Mouse (Mus musculus): ENCODE measurements around the gene Tbx1. TPM values are rescaled to one million over a fixed set of nuclear protein-coding genes. Genes with fewer than 3 reads are reported as not detected.
A peak's percentile ranks its signal among the peaks of the same experiment; 100 is the strongest.

The Tbx1 gene
- polyA plus RNA-seq, 1 experiment from 2014 or later, result 0.32 TPM

GRCm38 (mm10) chr16:18586906-18587546 is 3.4 kb downstream of the Tbx1 start:
- peaks cover 94% of the 10 kb centered on the region for H3K27me3 ChIP-seq (ENCODE audit: insufficient read depth, low read length)
- no peak overlapping the region for H3K9ac ChIP-seq (ENCODE audit: low read depth, low read length)
- H3K36me3 ChIP-seq (ENCODE audit: insufficient read depth, low read length), result no peaks in the 10 kb centered on the region
- WGBS, result 3% methylated on average over 44 of the region's 62 CpGs
- no peak for TF ChIP-seq CTCF (IDR thresholded peaks at IDR 0.05; ENCODE audit: low read depth)
- no peaks in the 10 kb centered on the region for H3K9me3 ChIP-seq (replicated peaks; ENCODE audit: low read length)
- peak overlapping the region; percentile 37 for H3K4me3 ChIP-seq (replicated peaks; ENCODE audit: low read depth, low read length)
- no peak for ATAC-seq (replicated peaks; ENCODE audit: low FRiP score, low read depth)
- H3K27ac ChIP-seq, result no peak overlapping the region
- DNase-seq (ENCODE audit: low spot score), result no peak
- peaks cover 23% of the 10 kb centered on the region for H3K4me1 ChIP-seq (replicated peaks; ENCODE audit: insufficient read depth, low read length)
- peak overlapping the region; percentile 67 for H3K4me2 ChIP-seq (ENCODE audit: low read length)

- DNase-seq (ENCODE audit: low spot score), result no peak
- WGBS, result 6% methylated on average over 83 of the region's 83 CpGs
- H3K4me1 ChIP-seq (replicated peaks; ENCODE audit: insufficient read depth, low read length), result peaks cover 26% of the 10 kb centered on the region
- TF ChIP-seq CTCF (IDR thresholded peaks at IDR 0.05; ENCODE audit: low read depth), result no peak
- H3K9ac ChIP-seq (ENCODE audit: low read depth, low read length), result no peak overlapping the region
- no peaks in the 10 kb centered on the region for H3K36me3 ChIP-seq (ENCODE audit: insufficient read depth, low read length)
- H3K27me3 ChIP-seq (ENCODE audit: insufficient read depth, low read length), result peaks cover 95% of the 10 kb centered on the region
- no peak overlapping the region for H3K27ac ChIP-seq
- H3K9me3 ChIP-seq (replicated peaks; ENCODE audit: low read length), result no peaks in the 10 kb centered on the region
- H3K4me3 ChIP-seq (replicated peaks; ENCODE audit: low read depth, low read length), result peak overlapping the region; percentile 37
- H3K4me2 ChIP-seq (ENCODE audit: low read length), result peak overlapping the region; percentile 67
- ATAC-seq (replicated peaks; ENCODE audit: low FRiP score, low read depth), result no peak
Observed at GRCm38 (mm10) chr16:18586076-18586905, 4.2 kb downstream of the Tbx1 start.

GRCm38 (mm10) chr16:18585676-18586075 is 4.8 kb downstream of the Tbx1 start:
- no peaks in the 10 kb centered on the region for H3K36me3 ChIP-seq (ENCODE audit: insufficient read depth, low read length)
- ATAC-seq (replicated peaks; ENCODE audit: low FRiP score, low read depth), result no peak
- H3K27ac ChIP-seq, result no peak overlapping the region
- WGBS, result 43% methylated on average over 10 of the region's 10 CpGs
- peaks cover 25% of the 10 kb centered on the region; the same call in 1 of the 2 replicates for H3K4me1 ChIP-seq (replicated peaks; ENCODE audit: insufficient read depth, low read length)
- TF ChIP-seq CTCF (IDR thresholded peaks at IDR 0.05; ENCODE audit: low read depth), result no peak
- no peak overlapping the region for H3K9ac ChIP-seq (ENCODE audit: low read depth, low read length)
- H3K4me3 ChIP-seq (replicated peaks; ENCODE audit: low read depth, low read length), result no peak overlapping the region
- DNase-seq (ENCODE audit: low spot score), result no peak
- no peak overlapping the region for H3K4me2 ChIP-seq (ENCODE audit: low read length)
- H3K9me3 ChIP-seq (replicated peaks; ENCODE audit: low read length), result no peaks in the 10 kb centered on the region
- peaks cover 95% of the 10 kb centered on the region for H3K27me3 ChIP-seq (ENCODE audit: insufficient read depth, low read length)

GRCm38 (mm10) chr16:18584901-18585510 is 5.5 kb downstream of the Tbx1 start:
- Histone ChIP-seq H3K36me3 (ENCODE audit: insufficient read depth, low read length) (no peaks in the 10 kb centered on the region), H3K27me3 (ENCODE audit: insufficient read depth, low read length) (peaks cover 94% of the 10 kb centered on the region), H3K4me1 (replicated peaks; ENCODE audit: insufficient read depth, low read length) (peaks cover 20% of the 10 kb centered on the region; the same call in 1 of the 2 replicates), H3K4me2 (ENCODE audit: low read length) (no peak overlapping the region), H3K27ac (no peak overlapping the region), H3K9me3 (replicated peaks; ENCODE audit: low read length) (no peaks in the 10 kb centered on the region), H3K4me3 (replicated peaks; ENCODE audit: low read depth, low read length) (no peak overlapping the region), H3K9ac (ENCODE audit: low read depth, low read length) (no peak overlapping the region)
- WGBS, result 52% methylated on average over 10 of the region's 10 CpGs
- ATAC-seq (replicated peaks; ENCODE audit: low FRiP score, low read depth) (no peak), DNase-seq (ENCODE audit: low spot score) (no peak)
- no peak for TF ChIP-seq CTCF (IDR thresholded peaks at IDR 0.05; ENCODE audit: low read depth)

- Histone ChIP-seq H3K4me1 (replicated peaks; ENCODE audit: insufficient read depth, low read length) (peaks cover 20% of the 10 kb centered on the region; the same call in 1 of the 2 replicates), H3K36me3 (ENCODE audit: insufficient read depth, low read length) (no peaks in the 10 kb centered on the region), H3K4me3 (replicated peaks; ENCODE audit: low read depth, low read length) (no peak overlapping the region), H3K4me2 (ENCODE audit: low read length) (no peak overlapping the region), H3K27me3 (ENCODE audit: insufficient read depth, low read length) (peaks cover 82% of the 10 kb centered on the region), H3K9me3 (replicated peaks; ENCODE audit: low read length) (no peaks in the 10 kb centered on the region), H3K27ac (no peak overlapping the region), H3K9ac (ENCODE audit: low read depth, low read length) (no peak overlapping the region)
- TF ChIP-seq CTCF (IDR thresholded peaks at IDR 0.05; ENCODE audit: low read depth), result no peak
- DNase-seq (ENCODE audit: low spot score) (no peak), ATAC-seq (replicated peaks; ENCODE audit: low FRiP score, low read depth) (no peak)
- 44% methylated on average over 10 of the region's 10 CpGs for WGBS
Observed at GRCm38 (mm10) chr16:18583673-18584357, 6.7 kb downstream of the Tbx1 start.

GRCm38 (mm10) chr16:18583169-18583568 is 7.3 kb downstream of the Tbx1 start:
- H3K4me1 ChIP-seq (replicated peaks; ENCODE audit: insufficient read depth, low read length), result peaks cover 20% of the 10 kb centered on the region; the same call in 1 of the 2 replicates
- ATAC-seq (replicated peaks; ENCODE audit: low FRiP score, low read depth), result no peak
- no peaks in the 10 kb centered on the region for H3K9me3 ChIP-seq (replicated peaks; ENCODE audit: low read length)
- no peak for DNase-seq (ENCODE audit: low spot score)
- WGBS, result 39% methylated on average over 10 of the region's 10 CpGs
- no peak overlapping the region for H3K4me3 ChIP-seq (replicated peaks; ENCODE audit: low read depth, low read length)
- H3K4me2 ChIP-seq (ENCODE audit: low read length), result no peak overlapping the region
- peaks cover 80% of the 10 kb centered on the region for H3K27me3 ChIP-seq (ENCODE audit: insufficient read depth, low read length)
- no peak for TF ChIP-seq CTCF (IDR thresholded peaks at IDR 0.05; ENCODE audit: low read depth)
- no peak overlapping the region for H3K27ac ChIP-seq
- H3K36me3 ChIP-seq (ENCODE audit: insufficient read depth, low read length), result no peaks in the 10 kb centered on the region
- no peak overlapping the region for H3K9ac ChIP-seq (ENCODE audit: low read depth, low read length)

Data from kidney, postnatal 0 days (tissue).